Mouse (Mus musculus): ENCODE data around the gene Ms4a6d. TPM values are rescaled to one million over a fixed set of nuclear protein-coding genes. Genes with fewer than 3 reads are reported as not detected.

Gene Ms4a6d
- total and polyA plus RNA-seq, 2 experiments: 0.82 to 4.5 TPM

DNA sequence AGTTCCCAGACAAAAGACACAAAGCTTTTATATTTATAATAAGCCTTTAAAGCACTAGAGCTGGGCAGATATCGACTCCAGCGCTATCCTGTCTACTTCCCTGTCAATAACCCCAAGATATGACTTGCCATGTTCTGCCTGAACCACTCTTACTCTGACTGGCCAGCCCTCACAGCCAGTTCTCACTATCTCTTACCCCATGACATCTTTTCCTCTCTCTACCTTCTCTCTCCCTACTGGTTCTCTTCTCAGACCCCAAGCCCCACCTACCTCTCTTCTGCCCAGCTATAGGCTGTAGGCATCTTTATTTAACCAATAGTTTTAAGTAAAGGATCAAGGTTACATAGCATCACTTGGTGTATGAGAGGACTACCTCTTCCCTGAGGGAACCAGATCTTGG is 29.7 kb upstream of the Ms4a6d start:
- no peaks in the 10 kb centered on the region for H3K4me1 ChIP-seq (ENCODE audit: control insufficient read depth, insufficient read depth, low read length)
- TF ChIP-seq CTCF (IDR thresholded peaks at IDR 0.05; ENCODE audit: low read depth, low read length): no peak
- no peak for TF ChIP-seq POLR2A (IDR thresholded peaks at IDR 0.05; ENCODE audit: extremely low read depth, insufficient read depth, low read length)
- no peaks in the 10 kb centered on the region for H3K27me3 ChIP-seq (ENCODE audit: control insufficient read depth, insufficient read depth, low read length)
- WGBS: 77% methylated on average over 2 of the region's 2 CpGs
- no peak overlapping the region for H3K27ac ChIP-seq (replicated peaks; ENCODE audit: insufficient read depth, low read depth, low read length)
- DNase-seq (ENCODE audit: extremely low read depth, low read depth, low spot score): no peak
- H3K4me3 ChIP-seq (ENCODE audit: insufficient read depth, low read depth, low read length): no peak overlapping the region
- H3K36me3 ChIP-seq (ENCODE audit: control insufficient read depth, insufficient read depth, low read length): no peaks in the 10 kb centered on the region
- no peak overlapping the region for H3K9ac ChIP-seq (ENCODE audit: low read depth, low read length)
- H3K79me2 ChIP-seq (ENCODE audit: control insufficient read depth, insufficient read depth, low read length): no peaks in the 10 kb centered on the region

DNA sequence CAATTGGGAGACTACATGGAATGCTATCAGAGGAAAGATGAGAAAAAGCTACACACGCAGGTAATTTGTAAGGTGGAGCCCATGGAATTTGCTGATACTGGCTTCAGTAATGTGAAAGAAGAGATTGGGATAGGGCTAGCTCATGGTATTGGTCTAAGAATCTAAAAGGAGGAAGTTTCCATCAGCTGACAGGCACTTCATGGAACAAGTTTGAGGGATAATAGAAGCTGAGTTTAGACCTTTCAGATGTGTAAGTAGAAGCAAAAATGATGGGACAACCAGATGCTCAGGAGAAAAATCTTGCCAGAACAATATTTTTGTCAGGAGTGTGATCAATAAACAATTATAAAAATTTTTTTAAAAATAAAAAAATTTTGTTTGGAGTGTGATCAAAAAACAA is 29.1 kb upstream of the Ms4a6d start:
- Histone ChIP-seq H3K9ac (ENCODE audit: low read depth, low read length) (no peak overlapping the region), H3K4me1 (ENCODE audit: control insufficient read depth, insufficient read depth, low read length) (no peaks in the 10 kb centered on the region), H3K36me3 (ENCODE audit: control insufficient read depth, insufficient read depth, low read length) (no peaks in the 10 kb centered on the region), H3K27me3 (ENCODE audit: control insufficient read depth, insufficient read depth, low read length) (no peaks in the 10 kb centered on the region), H3K27ac (replicated peaks; ENCODE audit: insufficient read depth, low read depth, low read length) (no peak overlapping the region), H3K79me2 (ENCODE audit: control insufficient read depth, insufficient read depth, low read length) (no peaks in the 10 kb centered on the region), H3K4me3 (ENCODE audit: insufficient read depth, low read depth, low read length) (no peak overlapping the region)
- no peak for TF ChIP-seq CTCF (IDR thresholded peaks at IDR 0.05; ENCODE audit: low read depth, low read length)
- TF ChIP-seq POLR2A (IDR thresholded peaks at IDR 0.05; ENCODE audit: extremely low read depth, insufficient read depth, low read length): no peak
- 80% methylated on average over 1 of the region's 1 CpGs for WGBS
- no peak for DNase-seq (ENCODE audit: extremely low read depth, low read depth, low spot score)

DNA sequence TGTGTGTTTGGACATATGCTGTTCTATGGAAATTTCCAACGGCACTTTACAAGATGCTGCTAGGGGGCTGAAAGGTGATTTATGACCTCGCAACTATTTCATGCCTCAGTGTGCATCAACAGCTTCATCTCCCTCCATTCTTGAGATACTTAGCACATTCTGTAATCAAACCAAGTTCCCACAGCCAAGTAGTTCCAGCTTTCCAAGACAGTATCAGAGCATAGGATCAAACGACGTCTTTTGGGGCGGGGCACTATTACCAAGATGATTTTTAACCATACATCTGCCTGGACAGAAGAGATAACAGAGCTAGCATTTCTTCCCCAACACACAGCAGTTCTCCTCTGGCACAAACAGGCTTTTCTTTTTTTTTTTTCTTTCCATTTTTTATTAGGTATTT is 20.6 kb upstream of the Ms4a6d start:
- Histone ChIP-seq H3K36me3 (ENCODE audit: control insufficient read depth, insufficient read depth, low read length) (no peaks in the 10 kb centered on the region), H3K9ac (ENCODE audit: low read depth, low read length) (no peak overlapping the region), H3K79me2 (ENCODE audit: control insufficient read depth, insufficient read depth, low read length) (no peaks in the 10 kb centered on the region), H3K4me3 (ENCODE audit: insufficient read depth, low read depth, low read length) (no peak overlapping the region), H3K4me1 (ENCODE audit: control insufficient read depth, insufficient read depth, low read length) (no peaks in the 10 kb centered on the region), H3K27ac (replicated peaks; ENCODE audit: insufficient read depth, low read depth, low read length) (no peak overlapping the region), H3K27me3 (ENCODE audit: control insufficient read depth, insufficient read depth, low read length) (no peaks in the 10 kb centered on the region)
- TF ChIP-seq CTCF (IDR thresholded peaks at IDR 0.05; ENCODE audit: low read depth, low read length) (no peak), POLR2A (IDR thresholded peaks at IDR 0.05; ENCODE audit: extremely low read depth, insufficient read depth, low read length) (no peak)
- DNase-seq (ENCODE audit: extremely low read depth, low read depth, low spot score): no peak
- 83% methylated on average over 5 of the region's 5 CpGs for WGBS

DNA sequence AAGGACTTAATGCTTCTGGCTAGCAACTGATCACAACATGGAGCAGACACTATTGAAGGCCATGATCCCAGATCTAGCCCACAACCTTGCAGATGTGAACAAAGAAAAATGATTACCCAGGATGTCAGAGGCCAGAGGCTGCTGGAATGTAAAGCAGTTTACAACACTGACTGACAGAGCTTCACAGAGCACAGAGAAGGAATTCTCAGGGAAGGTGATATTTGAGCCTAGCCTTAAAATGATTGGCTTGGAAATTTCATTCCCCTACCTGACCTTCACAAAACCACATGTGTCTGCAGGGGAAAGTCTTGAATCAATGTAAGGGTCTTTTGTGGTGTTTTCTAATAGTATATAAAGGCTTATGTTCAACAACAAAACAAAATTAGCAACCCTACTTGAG is 20.2 kb upstream of the Ms4a6d start:
- H3K4me1 ChIP-seq (ENCODE audit: control insufficient read depth, insufficient read depth, low read length): no peaks in the 10 kb centered on the region
- TF ChIP-seq CTCF (IDR thresholded peaks at IDR 0.05; ENCODE audit: low read depth, low read length) (no peak), POLR2A (IDR thresholded peaks at IDR 0.05; ENCODE audit: extremely low read depth, insufficient read depth, low read length) (no peak)
- H3K4me3 ChIP-seq (ENCODE audit: insufficient read depth, low read depth, low read length): no peak overlapping the region
- H3K9ac ChIP-seq (ENCODE audit: low read depth, low read length): no peak overlapping the region
- no peaks in the 10 kb centered on the region for H3K36me3 ChIP-seq (ENCODE audit: control insufficient read depth, insufficient read depth, low read length)
- H3K79me2 ChIP-seq (ENCODE audit: control insufficient read depth, insufficient read depth, low read length): no peaks in the 10 kb centered on the region
- no peaks in the 10 kb centered on the region for H3K27me3 ChIP-seq (ENCODE audit: control insufficient read depth, insufficient read depth, low read length)
- no peak for DNase-seq (ENCODE audit: extremely low read depth, low read depth, low spot score)
- no peak overlapping the region for H3K27ac ChIP-seq (replicated peaks; ENCODE audit: insufficient read depth, low read depth, low read length)

DNA sequence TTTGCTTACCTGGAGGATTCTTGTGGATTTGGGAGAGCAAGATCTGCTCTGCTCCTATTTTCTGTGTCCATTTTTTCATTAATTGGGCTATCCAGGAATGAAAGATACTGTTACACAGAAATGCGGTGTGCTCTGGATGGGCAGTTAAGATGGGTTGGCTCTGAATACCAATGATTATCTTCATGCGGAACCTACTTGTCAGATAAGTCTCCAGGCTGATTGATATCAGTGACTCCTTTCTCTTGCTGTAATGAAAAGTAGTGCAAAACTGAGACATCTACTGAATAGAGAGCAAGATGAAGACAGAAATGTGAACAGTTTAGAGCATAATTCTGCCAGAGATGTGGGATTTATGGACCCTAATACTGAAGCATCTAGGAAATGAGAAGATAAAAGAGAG is 18.9 kb upstream of the Ms4a6d start, which contains the start of gene Ms4a2:
Gene Ms4a2 (minus strand): TSS at position 169 of the 400 bp plus-strand sequence.
- TF ChIP-seq CTCF (IDR thresholded peaks at IDR 0.05; ENCODE audit: low read depth, low read length) (no peak), POLR2A (IDR thresholded peaks at IDR 0.05; ENCODE audit: extremely low read depth, insufficient read depth, low read length) (no peak)
- Histone ChIP-seq H3K4me1 (ENCODE audit: control insufficient read depth, insufficient read depth, low read length) (no peaks in the 10 kb centered on the region), H3K9ac (ENCODE audit: low read depth, low read length) (no peak within 1 kb of the TSS), H3K79me2 (ENCODE audit: control insufficient read depth, insufficient read depth, low read length) (no peaks in the 10 kb centered on the region), H3K4me3 (ENCODE audit: insufficient read depth, low read depth, low read length) (no peak within 1 kb of the TSS), H3K27me3 (ENCODE audit: control insufficient read depth, insufficient read depth, low read length) (no peaks in the 10 kb centered on the region), H3K36me3 (ENCODE audit: control insufficient read depth, insufficient read depth, low read length) (no peaks in the 10 kb centered on the region), H3K27ac (replicated peaks; ENCODE audit: insufficient read depth, low read depth, low read length) (no peak within 1 kb of the TSS)
- WGBS: 91% methylated on average over 2 of the region's 2 CpGs
- no peak for DNase-seq (ENCODE audit: extremely low read depth, low read depth, low spot score)

DNA sequence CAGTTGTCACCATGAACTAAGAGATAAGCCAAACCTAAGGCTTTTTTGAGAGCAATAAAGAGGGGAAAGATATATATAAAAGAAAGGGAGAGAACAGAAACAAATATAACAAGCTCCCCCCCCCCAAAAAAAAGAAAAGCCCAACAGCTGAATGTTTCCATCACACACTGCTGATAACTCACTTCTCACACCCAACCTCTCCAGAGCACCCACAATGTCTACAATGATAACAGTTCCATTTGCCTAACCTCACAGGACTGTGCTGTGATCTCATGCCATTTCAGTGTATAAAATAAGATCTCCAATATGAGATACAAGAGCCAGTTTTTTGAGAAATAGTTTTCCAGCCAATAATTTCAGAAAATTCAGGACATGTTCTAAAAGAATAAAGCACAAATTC is 13.3 kb upstream of the Ms4a6d start:
- TF ChIP-seq POLR2A (IDR thresholded peaks at IDR 0.05; ENCODE audit: extremely low read depth, insufficient read depth, low read length): no peak
- TF ChIP-seq CTCF (IDR thresholded peaks at IDR 0.05; ENCODE audit: low read depth, low read length): no peak
- H3K27ac ChIP-seq (replicated peaks; ENCODE audit: insufficient read depth, low read depth, low read length): no peak overlapping the region
- H3K27me3 ChIP-seq (ENCODE audit: control insufficient read depth, insufficient read depth, low read length): no peaks in the 10 kb centered on the region
- no peaks in the 10 kb centered on the region for H3K4me1 ChIP-seq (ENCODE audit: control insufficient read depth, insufficient read depth, low read length)
- H3K36me3 ChIP-seq (ENCODE audit: control insufficient read depth, insufficient read depth, low read length): no peaks in the 10 kb centered on the region
- H3K4me3 ChIP-seq (ENCODE audit: insufficient read depth, low read depth, low read length): no peak overlapping the region
- no peaks in the 10 kb centered on the region for H3K79me2 ChIP-seq (ENCODE audit: control insufficient read depth, insufficient read depth, low read length)
- DNase-seq (ENCODE audit: extremely low read depth, low read depth, low spot score): no peak
- no peak overlapping the region for H3K9ac ChIP-seq (ENCODE audit: low read depth, low read length)
